Mouse (Mus musculus): ENCODE measurements around the gene Ccnk.

GRCm38 (mm10) chr12:108133181-108133580 lies 46.2 kb upstream of the Ccnk start:
- no peak for TF ChIP-seq EP300 (IDR thresholded peaks at IDR 0.05; ENCODE audit: low read depth)
- no peak for TF ChIP-seq CTCF (IDR thresholded peaks at IDR 0.05; ENCODE audit: low read depth)
